Mouse (Mus musculus) heart, postnatal 0 days (tissue): ENCODE measurements around the gene Skint8. TPM values are rescaled to one million over a fixed set of nuclear protein-coding genes. Genes with fewer than 3 reads are reported as not detected.
"Not testable (repeated sequence)": the region's sequence is repeated elsewhere in the genome, so short reads cannot be mapped to it uniquely, and the experiment has no call there.

Source experiments
- ATAC-seq: fragments of 200-750 bp; cut with Nextera tagmentation; 2 replicates; pipeline ENCODE4 v1.8.0; 2017; ENCODE audit warnings: low read depth, moderate number of reproducible peaks, moderate library complexity; ENCODE audit not compliant: insufficient read depth
- DNase-seq: peaks from one replicate; pipeline ENCODE4 v3.0.0-alpha.2; 2016; ENCODE audit warnings: low spot score
- H3K27ac ChIP-seq: fragments of 300-500 bp; sonication (generic); 2 replicates; pipeline ENCODE4 v1.5.1; 2014; ENCODE audit warnings: low read depth, mild to moderate bottlenecking
- H3K27me3 ChIP-seq: fragments of 300-500 bp; sonication (generic); 2 replicates; pipeline ENCODE4 v1.6.1; 2014; ENCODE audit warnings: low read length, mixed read lengths; ENCODE audit not compliant: control insufficient read depth, insufficient read depth
- H3K36me3 ChIP-seq: fragments of 300-500 bp; sonication (generic); replicated peaks from 2 replicates; pipeline ENCODE4 v1.6.1; 2014; ENCODE audit warnings: low read length, mixed read lengths; ENCODE audit not compliant: control insufficient read depth, insufficient read depth
- H3K4me1 ChIP-seq: fragments of 300-500 bp; sonication (generic); 2 replicates; pipeline ENCODE4 v1.6.1; 2014; ENCODE audit warnings: antibody characterized with exemption; ENCODE audit not compliant: control insufficient read depth, insufficient read depth
- H3K4me2 ChIP-seq: fragments of 300-500 bp; sonication (generic); 2 replicates; pipeline ENCODE4 v1.6.1; 2014; ENCODE audit warnings: low read depth, mild to moderate bottlenecking, low read length, moderate library complexity
- H3K4me3 ChIP-seq: fragments of 300-500 bp; sonication (generic); 2 replicates; pipeline ENCODE4 v1.5.1; 2014; ENCODE audit warnings: low read depth, low read length
- H3K9ac ChIP-seq: fragments of 300-500 bp; sonication (generic); replicated peaks from 2 replicates; pipeline ENCODE4 v1.6.1; 2014; ENCODE audit warnings: low read depth, low read length, mixed read lengths
- H3K9me3 ChIP-seq: fragments of 300-500 bp; sonication (generic); replicated peaks from 2 replicates; pipeline ENCODE4 v1.6.1; 2016; ENCODE audit warnings: low read length; ENCODE audit not compliant: control insufficient read depth
- CTCF ChIP-seq: IDR thresholded peaks from 2 replicates; pipeline ENCODE4 v1.5.1; 2016; ENCODE audit warnings: antibody characterized with exemption, control low read depth, low read depth
- EP300 ChIP-seq: IDR thresholded peaks from 2 replicates; pipeline ENCODE4 v1.6.1; 2016; ENCODE audit warnings: antibody characterized with exemption, low read depth
- WGBS: fragments of 180-500 bp; shearing (Covaris S2); extraction: QIAGEN DNeasy Blood & Tissue Kit; methylation state at CpG from one replicate; pipeline ENCODE4 v1.1.7; 2014; 5-methylcytosine and 5-hydroxymethylcytosine counted together
- polyA plus RNA-seq: library from polyadenylated mRNA; unstranded; fragments of >200 nt; fragmentation: Nextera tagmentation; extraction: Ambion mirVana; gene quantifications from 2 replicates; pipeline ENCODE4 v1.2.1, GENCODE M21; 2015
- total RNA-seq: library from RNA; depleted of rRNA; stranded (reverse); fragments of >200 nt; gene quantifications from 2 replicates; pipeline ENCODE4 v1.2.3, GENCODE M21; 2014; ENCODE audit warnings: low replicate concordance

The Skint8 gene
- total and polyA plus RNA-seq, 2 experiments from 2014 or later = not detected

DNA sequence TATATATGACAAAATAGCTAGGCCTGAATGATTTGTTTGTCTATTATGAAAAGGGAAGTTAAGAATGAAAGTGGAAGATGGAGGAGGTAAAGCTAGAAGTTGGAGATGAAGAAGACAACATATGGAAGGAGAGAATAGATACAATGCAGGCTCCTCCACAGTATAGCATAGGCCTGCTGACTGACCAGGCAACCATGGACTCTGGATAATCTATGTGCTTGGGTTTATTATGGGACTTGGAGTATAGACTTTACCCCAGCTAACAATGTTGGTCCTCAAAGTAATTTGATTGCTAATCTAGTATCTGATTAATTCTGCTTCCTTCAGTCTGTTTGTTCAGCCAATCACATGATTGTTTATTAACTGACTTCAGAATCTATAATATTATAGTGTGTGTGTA, 27.1 kb upstream of the Skint8 start:
- Histone ChIP-seq H3K4me3 (no peak overlapping the region), H3K9me3 (no peaks in the 10 kb centered on the region), H3K27ac (no peak overlapping the region), H3K9ac (no peak overlapping the region), H3K27me3 (no peaks in the 10 kb centered on the region), H3K4me2 (no peak overlapping the region), H3K36me3 (no peaks in the 10 kb centered on the region), H3K4me1 (no peaks in the 10 kb centered on the region)
- DNase-seq = no peak
- TF ChIP-seq EP300 (no peak), CTCF (no peak)
- no peak for ATAC-seq

GRCm38 (mm10) chr4:111897755-111898154, 21.4 kb upstream of the Skint8 start:
- Histone ChIP-seq H3K27ac (no peak overlapping the region), H3K36me3 (no peaks in the 10 kb centered on the region), H3K4me1 (no peaks in the 10 kb centered on the region), H3K9me3 (no peaks in the 10 kb centered on the region), H3K4me2 (no peak overlapping the region), H3K9ac (no peak overlapping the region), H3K4me3 (no peak overlapping the region), H3K27me3 (no peaks in the 10 kb centered on the region)
- ATAC-seq (no peak), DNase-seq (no peak)
- TF ChIP-seq EP300 = no peak
- no peak for TF ChIP-seq CTCF
- WGBS = 13% methylated on average over 1 of the region's 1 CpGs

DNA sequence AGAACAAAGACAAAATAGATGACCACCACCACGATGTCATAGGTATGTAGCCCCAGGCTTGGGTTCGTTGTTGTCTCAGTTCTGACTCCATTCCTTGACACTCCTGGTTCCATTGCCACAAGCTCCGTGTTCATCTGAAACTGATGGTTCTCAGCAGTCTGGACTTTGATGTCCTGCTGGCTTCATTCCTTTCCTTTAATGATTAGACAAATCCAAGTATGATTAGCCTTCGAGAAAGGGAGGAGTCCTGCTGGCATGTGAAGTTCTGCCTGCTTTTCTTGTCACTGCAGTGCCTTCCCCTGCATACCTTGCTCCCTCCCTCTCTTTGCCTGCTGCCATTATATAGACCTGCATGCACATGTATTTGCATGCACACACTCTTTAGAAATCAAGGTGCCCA, 20.6 kb upstream of the Skint8 start:
- H3K36me3 ChIP-seq = no peaks in the 10 kb centered on the region
- 49% methylated on average over 4 of the region's 4 CpGs for WGBS
- no peaks in the 10 kb centered on the region for H3K27me3 ChIP-seq
- no peaks in the 10 kb centered on the region for H3K9me3 ChIP-seq
- no peak overlapping the region for H3K4me2 ChIP-seq
- TF ChIP-seq CTCF = no peak
- TF ChIP-seq EP300 = no peak
- ATAC-seq = no peak
- no peaks in the 10 kb centered on the region for H3K4me1 ChIP-seq
- H3K27ac ChIP-seq = no peak overlapping the region
- H3K4me3 ChIP-seq = no peak overlapping the region
- H3K9ac ChIP-seq = no peak overlapping the region
- DNase-seq = no peak

DNA sequence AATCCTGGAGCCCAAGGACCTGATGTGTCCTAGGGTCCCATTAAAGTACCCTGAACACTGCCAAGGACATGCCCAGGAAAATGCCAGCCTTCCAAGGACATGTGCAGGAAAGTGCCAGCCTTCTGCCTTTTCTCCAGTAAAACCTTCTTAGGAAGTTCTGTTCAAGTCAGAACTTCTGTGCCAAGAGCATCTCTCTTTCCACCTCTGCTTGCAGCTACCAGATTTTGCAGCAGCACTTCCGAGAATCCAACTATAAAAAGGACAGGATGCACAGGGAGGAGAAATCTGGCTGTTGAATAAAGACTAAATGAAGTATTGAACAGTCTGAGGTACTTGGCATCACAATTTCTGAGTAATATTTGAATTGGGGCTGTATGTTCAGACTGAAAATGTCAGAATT, 18.7 kb upstream of the Skint8 start:
- 54% methylated on average over 1 of the region's 1 CpGs for WGBS

GRCm38 (mm10) chr4:111901473-111901872, 17.7 kb upstream of the Skint8 start:
- Histone ChIP-seq H3K36me3 (no peaks in the 10 kb centered on the region), H3K9me3 (no peaks in the 10 kb centered on the region), H3K27ac (no peak overlapping the region), H3K4me2 (no peak overlapping the region), H3K9ac (no peak overlapping the region), H3K27me3 (no peaks in the 10 kb centered on the region), H3K4me1 (no peaks in the 10 kb centered on the region), H3K4me3 (no peak overlapping the region)
- ATAC-seq (no peak), DNase-seq (no peak)
- TF ChIP-seq EP300 = no peak
- TF ChIP-seq CTCF = no peak
- WGBS = 88% methylated on average over 1 of the region's 1 CpGs

More for the DNA sequence above, 18.7 kb upstream of the Skint8 start:
- not testable (repeated sequence) for ATAC-seq, H3K27ac ChIP-seq, H3K9ac ChIP-seq, H3K27me3 ChIP-seq, H3K4me1 ChIP-seq, DNase-seq, H3K4me3 ChIP-seq, H3K9me3 ChIP-seq, H3K4me2 ChIP-seq, H3K36me3 ChIP-seq

DNA sequence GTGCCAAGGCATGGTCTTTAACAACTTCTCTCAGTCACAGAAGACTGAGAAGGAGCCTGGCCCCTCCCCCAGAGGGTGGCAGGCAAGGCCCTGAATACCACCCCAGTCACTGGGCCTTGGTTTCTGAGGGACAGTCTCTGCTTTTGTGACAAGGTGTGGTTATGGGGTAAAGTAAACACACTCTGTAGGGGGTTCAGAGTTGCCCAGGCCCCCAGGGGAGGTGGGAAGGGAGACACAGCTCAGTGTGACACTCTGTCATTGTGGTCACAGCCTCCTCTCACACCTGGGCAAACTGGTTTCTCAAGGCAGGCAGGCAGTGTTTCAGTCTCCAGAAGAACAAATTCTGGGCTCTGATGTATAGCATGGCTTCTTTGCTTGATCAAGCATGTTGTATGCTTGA, 16.4 kb upstream of the Skint8 start, which contains the start of gene Slc5a9:
TSS of gene Slc5a9 (minus strand) at position 144 of the 400 bp plus-strand sequence.
- DNase-seq = no peak
- ATAC-seq = no peak
- no peak within 1 kb of the TSS for H3K4me2 ChIP-seq
- H3K4me3 ChIP-seq = no peak within 1 kb of the TSS
- H3K36me3 ChIP-seq = no peaks in the 10 kb centered on the region
- no peak within 1 kb of the TSS for H3K9ac ChIP-seq
- no peaks in the 10 kb centered on the region for H3K9me3 ChIP-seq
- H3K27me3 ChIP-seq = no peaks in the 10 kb centered on the region
- TF ChIP-seq EP300 = no peak
- no peak for TF ChIP-seq CTCF
- H3K27ac ChIP-seq = no peak within 1 kb of the TSS
- H3K4me1 ChIP-seq = no peaks in the 10 kb centered on the region
